Mouse (Mus musculus): ENCODE measurements at regions not wholly inside any gene's neighbourhood (a gene's known extent, or its start where the extent isn't known, plus 50 kb on each side); places are given as distances from the start of the nearest gene placed in this dataset.

DNA sequence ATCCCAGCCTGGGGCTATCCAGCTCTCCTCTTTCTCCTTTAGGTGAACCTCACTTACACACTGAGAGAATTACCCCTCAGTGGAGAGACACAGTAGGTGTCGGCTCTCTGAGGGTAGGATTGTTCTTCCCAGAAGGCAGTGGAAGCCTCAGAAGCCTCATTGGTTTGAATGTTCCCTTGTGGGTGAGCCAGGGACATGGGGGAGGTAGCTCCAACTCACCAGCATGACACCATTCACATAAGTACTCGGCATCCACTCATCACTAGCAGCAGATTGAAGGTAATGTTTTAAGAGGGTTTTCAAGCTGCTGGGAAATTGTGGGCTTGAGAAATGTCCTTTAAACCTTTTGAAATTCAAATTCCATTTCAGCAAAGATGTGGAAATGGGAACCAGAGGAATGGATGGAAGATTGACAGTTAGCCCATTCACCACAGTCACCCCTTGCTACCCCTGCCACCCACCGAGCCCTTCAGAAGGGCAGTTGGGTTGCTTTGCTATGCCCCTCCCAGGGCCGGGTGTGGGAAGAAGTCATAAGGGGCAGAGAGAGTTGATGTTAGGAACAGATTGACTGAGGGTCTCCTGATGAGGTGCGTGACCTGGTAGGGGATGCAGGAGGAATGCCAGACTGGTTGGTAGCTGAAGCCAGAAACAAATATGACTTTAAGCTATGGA is 310.0 kb upstream of the Epha4 start:
- CTCF ChIA-PET, result no interaction called here
- POLR2A ChIA-PET, result interaction anchor here in 1 of 4 experiments (0.6 kb wide), 1 partner anchor 1121 kb away, joined by 3 read pairs; no protein-coding TSS in a partner anchor

DNA sequence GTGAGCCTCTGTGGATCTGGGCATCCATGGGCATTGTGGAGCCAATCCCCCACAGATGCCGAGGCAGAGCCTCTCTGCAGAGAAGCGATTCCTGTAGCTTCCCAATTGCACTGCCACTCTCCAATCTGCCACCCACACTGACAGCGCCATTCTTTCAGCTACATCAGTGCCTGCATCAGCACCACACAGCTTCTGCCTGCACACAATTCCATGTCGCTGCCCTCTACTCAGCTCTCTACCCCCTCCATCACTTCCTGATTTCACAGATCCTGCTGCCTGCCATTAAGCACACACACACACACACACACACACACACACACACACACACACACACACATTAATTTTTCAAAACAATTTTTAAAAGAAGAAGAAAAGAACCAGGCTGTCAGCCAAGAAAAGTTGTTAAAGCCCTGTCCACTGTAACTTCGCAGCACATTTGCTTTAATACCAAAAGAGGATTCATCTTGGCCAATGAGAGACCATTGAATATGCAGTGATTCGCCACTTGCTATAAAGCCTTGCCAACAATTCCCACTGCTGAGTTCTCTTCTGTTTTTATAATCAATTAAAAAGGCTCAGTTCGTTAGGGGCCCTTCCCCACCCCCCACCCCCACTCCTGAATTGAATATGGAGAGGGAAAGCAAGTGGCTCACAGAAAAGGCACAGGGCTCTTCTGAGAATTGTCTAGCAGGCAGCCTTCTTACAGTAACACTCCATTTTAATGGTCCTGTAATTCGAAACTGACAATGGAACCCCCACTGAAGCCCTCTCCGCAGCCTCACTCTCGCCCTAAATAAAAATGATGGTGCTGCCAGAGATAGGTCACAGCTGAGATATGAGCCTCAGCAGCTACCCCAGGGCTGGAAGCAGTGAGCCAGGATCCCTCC is 309.2 kb upstream of the Epha4 start:
- ChIA-PET CTCF (interaction anchor here in 1 of 4 experiments (0.6 kb wide), 1 partner anchor 21 kb away, joined by 4 read pairs; no protein-coding TSS in a partner anchor), POLR2A (no interaction called here)

DNA sequence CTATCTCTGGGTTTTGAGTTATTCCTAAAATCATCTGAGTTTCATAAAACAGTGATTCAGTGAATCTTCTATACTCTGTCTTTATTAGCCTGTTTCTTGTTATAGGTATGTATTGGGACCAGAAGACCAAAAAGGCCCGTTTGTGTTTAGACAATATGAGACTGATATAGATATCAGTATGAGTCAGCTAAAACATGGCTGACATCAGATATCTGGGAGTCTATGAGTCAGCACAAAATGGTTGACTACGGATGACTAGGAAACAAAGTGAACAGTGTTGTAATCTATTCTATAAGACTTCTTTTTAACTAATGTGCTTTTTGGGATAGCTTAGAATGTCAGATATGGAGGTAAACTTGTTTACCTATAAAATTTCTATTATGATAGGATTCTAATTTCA is 305.2 kb upstream of the Epha4 start:
- ChIA-PET CTCF (no interaction called here), POLR2A (no interaction called here)

DNA sequence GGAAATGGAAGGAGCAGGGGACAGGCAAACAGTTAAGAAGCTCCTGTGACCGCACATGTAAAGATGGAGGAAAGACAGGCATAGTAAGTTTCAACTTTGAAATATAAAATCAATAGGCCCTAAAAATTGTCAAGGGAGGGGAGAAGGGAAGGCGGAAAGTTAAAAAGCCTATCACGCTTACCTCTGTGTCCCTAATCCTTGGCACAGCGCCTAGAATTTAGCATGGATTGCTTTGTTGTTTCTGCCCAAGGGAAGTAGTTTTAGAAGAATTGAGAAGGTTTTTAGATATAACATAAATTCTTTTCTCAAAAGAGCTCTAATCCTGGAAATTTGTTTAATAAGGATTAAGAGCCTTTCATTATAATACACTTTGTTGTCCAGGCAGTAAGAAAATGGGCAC is 300.6 kb upstream of the Epha4 start:
- POLR2A ChIA-PET, result no interaction called here
- CTCF ChIA-PET, result no interaction called here

DNA sequence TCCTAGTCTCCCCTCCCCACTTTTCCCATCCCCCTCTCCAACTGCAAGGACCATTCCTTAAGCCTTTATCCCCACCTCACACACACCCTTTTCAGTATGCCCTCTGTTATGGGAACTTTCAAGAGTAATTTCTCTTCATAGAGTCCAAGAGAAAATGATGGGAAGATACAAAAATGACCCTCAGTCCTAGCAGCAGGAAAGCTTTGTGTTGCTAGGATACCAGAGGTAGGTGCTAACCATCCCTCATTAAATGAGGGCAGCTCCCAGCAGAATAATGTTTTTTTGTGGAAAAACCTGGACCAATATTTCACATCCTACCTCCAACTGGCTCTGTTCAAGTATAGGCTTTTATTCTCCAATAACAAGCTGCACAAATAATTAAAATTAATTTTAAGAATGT is 296.7 kb upstream of the Epha4 start:
- CTCF ChIA-PET, result interaction anchor here in 1 of 4 experiments (0.7 kb wide), 1 partner anchor 747 kb away, joined by 8 read pairs; no protein-coding TSS in a partner anchor
- POLR2A ChIA-PET, result no interaction called here

DNA sequence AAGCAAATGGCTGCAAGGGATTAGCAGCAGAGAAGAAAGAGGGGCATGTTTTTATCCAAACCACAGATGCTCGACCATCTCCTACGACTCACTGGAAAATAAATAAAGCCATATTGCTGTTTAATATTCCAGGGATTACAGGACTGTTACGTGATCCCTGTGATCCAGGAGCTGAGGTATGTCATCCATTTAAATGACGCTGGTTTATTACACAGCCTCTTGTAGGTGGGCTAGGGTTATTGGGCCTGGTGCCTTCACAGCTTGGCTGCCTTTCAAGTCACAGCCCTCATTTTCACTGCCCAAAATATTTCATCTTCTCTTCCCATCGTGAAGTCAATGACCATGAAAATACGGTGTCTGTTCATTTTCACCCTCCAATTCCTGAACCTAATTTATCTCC is 276.1 kb upstream of the Epha4 start:
- POLR2A ChIA-PET, result no interaction called here
- CTCF ChIA-PET, result no interaction called here

DNA sequence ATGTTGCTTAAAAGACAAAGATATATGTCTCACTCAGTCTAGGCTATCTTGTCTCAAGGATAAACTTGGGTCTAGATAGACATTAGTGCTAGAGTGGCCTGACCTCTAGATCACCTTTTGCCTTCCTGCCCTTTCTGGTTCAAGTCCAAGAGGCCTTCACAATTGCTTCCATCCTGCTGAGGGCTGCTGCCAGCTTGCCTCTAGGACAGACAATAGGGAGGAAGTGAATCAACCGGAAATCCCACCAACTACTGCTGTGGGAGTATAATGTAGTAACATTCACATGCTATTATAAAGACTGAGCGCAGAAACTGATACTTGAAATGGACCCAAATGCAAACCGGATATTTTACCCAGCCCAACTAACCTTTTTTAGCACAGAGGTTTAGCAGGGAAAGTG is 239.4 kb upstream of the Epha4 start:
- POLR2A ChIA-PET, result no interaction called here
- CTCF ChIA-PET, result no interaction called here

DNA sequence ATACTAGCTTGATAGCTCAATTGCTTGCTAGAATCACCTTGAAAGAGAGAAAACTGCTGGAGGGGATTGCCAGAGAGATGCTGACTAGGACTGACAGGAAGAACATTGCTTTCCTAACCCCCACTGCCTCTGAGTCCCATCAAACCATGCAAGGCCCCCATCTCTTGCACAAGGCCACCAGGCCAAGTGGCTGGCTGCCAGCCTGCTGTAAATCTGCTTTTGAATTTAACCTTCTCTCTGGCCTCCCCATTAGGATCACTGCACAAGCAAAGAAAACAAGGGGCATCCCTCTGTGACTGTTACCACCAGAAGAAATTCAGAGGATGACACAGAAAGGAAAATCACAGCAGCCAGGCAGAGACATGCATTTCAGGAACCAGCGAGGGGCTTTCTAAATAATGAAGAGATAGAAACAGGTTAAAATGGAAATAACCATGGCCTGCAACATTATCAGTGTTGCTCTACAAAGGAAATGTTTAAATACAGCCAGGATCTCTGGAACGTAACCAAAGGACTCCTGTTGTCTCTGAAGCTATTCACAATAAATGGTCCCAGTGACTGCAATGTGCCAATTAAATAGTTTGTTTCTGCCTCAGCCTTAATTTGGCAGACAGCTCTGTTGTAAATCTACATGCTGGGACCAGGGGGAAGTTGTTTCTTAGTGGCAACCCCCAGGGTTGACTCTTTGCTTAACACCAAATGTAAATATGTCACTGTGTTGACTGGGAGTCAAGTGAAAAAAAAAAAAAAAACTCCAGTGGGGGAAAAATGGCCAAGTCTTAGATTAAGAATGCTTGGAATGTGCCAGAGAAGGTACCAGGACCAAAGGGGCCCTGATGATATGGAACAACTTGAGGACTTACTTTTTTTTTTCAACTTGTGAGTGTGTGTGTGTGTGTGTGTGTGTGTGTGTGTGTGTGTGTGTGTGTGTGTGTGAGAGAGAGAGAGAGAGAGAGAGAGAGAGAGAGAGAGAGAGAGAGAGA is 233.9 kb upstream of the Epha4 start:
- ChIA-PET CTCF (no interaction called here), POLR2A (no interaction called here)

DNA sequence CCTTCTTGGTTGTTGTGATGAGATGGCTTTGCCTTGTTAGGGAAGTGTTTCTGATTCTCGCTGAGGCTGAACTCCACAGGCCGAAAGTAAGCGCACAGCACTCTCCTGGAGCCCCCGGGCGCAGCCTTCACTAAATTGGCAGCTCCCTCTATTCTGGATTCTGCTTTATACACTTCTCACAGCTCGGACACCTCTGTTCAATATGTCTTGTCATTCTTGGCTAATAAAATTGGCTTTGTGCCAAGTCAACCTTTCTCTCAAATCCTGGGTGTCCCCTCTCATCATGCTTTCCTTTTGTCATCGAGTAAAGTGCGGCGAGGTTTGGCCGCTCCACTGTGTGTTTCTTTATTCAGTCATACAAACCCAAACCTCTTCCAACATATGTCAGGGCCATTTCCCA is 217.2 kb upstream of the Epha4 start:
- CTCF ChIA-PET, result no interaction called here
- POLR2A ChIA-PET, result no interaction called here

DNA sequence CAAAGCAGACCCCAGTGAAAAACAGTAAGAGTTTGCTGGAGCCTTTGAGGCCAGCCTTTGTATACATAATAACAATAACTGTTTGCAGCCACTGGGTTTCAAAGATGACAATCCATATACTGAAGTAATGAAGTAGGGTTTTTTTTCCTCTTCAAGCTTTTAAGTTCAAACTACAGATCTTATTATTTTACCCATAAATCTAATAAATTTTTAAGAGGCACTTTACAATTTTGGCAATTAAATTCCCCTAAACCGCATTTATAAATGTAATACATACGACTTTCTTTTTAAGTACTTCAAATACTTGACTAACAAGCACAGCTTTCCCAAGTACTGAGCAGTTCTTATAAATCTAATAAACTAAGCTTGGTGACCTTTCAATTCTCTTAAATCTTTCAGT is 212.7 kb upstream of the Epha4 start:
- POLR2A ChIA-PET, result no interaction called here
- CTCF ChIA-PET, result no interaction called here

DNA sequence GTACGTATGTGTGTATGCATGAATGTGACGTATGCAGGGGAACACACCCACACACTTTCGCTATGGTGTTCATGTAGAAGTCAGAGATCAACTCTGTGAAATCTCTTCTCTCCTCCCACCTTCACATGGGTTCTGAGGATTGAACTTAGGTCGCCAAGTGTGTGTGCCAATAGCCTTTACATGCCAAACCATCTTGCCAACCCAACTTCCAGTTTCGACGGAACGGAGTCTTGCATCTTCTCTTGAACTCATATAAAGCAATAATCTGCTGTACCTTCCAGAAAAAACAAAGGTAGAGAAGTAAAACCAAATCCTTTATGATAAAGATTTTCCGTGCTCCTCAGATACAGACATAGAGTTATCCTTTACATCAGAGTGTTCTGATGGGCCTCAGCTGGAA is 208.4 kb upstream of the Epha4 start:
- POLR2A ChIA-PET, result no interaction called here
- CTCF ChIA-PET, result no interaction called here

DNA sequence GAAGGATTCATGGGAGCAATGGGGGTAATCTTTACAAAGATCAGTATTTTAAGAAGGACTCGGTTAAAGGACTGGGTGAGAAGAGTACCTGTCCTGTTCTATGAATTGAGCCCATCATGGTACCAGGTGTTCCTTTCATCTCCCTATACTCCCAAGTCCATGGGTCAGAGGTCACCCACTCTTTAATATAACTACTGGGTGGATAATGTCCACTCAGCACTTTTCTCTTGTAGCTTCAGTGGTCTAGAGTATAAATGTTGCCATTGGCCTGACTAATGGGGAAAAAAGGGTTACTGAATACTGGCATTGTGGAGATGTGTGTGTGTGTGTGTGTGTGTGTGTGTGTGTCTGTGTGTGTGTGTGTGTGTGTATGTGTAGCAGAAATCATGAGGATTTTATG is 206.0 kb upstream of the Epha4 start:
- POLR2A ChIA-PET, result no interaction called here
- CTCF ChIA-PET, result no interaction called here

DNA sequence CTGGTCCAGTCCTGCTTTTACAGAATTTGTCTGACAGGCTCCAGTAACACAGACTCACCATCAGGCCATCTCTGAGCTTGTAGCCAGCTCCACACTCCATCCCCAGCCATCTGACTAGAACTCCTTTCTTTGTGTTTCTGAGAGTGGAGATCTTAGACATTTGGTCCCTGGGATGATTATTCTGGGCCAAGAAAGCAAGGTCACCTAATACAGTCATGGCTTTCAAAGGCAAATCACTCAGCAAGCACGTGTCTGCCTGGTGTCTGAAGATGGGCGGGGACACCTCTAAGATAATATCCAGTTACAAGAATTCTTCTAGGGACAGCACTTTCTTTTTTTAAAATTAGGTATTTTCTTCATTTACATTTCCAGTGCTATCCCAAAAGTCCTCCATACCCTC is 198.1 kb upstream of the Epha4 start:
- ChIA-PET CTCF (no interaction called here), POLR2A (no interaction called here)

DNA sequence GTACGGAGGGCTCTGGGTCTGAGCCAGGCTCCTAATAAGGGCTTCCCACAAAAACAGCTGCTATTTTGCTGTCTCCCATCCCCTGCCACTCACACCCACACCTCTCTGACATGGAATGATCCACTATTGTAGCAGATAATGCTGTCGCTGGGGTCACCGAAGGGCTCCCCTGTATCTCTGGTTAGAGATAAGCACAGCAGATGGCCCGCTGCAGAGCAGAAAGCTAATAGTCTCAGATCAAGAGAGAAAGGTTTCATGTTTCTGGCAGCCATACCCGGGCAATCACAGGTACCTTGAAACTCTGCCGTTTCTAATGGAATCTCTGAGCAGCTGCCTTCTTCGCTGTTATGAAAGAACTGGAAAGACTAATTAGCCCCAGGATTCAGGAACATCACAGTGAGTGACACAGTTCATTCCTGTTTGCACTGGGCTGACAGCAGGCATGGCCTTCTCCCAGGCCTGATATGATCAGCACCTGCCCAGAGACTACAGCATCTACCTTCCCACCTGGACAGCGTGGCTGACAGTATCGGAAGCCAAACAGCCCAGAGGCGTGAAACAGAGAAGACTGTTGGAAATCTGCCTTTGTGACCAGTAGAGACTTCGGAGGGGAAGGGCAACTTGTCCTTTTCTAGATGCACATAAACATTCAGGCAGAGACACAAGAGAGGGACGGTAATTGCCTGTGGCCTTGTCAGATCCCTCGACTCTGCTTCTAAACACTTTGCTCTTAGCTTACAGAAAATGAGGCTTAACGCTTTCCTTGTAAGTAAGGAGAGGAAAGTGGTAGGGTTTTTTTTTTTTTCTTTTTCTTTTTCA is 193.5 kb upstream of the Epha4 start:
- ChIA-PET CTCF (no interaction called here), POLR2A (interaction anchor here in 2 of 4 experiments (0.5 to 0.7 kb wide), 2 partner anchors 164 to 653 kb away, joined by 3 read pairs; no protein-coding TSS in a partner anchor)

DNA sequence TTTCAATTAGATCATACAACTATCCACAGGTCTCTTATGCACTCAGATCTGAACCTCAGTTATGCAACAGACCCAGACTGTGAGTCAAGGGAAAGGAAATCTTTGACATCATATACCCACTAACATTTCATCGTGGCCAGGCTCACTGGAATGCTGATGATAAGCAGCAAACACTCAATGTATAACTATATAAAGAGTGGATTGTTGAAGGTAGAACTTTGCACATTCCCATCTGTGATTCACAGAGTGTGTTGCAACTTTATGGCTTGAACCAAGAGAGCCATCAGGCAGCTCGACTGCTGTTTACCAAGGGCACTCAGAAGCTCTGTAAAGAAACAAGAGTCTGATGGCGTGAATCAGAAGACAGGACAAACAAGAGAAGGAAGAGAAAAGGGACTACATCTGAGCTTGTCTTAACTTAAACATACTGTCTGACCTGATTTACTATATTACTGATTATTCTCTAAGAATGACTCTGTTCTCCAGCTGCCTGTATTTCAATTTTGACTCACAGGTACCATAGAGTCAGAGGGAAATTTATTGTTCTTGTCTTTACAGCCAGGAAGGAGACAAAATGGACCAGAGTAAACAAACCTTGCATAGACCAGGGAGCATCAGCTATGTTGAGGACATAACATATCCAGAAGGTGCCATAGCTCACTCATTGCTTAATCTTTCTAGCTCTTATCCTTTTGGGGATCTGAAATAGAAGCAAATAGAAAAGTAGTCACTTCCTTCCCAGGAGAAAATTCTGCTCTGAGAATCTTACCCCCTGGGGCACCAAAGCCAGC is 180.5 kb upstream of the Epha4 start:
- CTCF ChIA-PET, result no interaction called here
- POLR2A ChIA-PET, result no interaction called here

DNA sequence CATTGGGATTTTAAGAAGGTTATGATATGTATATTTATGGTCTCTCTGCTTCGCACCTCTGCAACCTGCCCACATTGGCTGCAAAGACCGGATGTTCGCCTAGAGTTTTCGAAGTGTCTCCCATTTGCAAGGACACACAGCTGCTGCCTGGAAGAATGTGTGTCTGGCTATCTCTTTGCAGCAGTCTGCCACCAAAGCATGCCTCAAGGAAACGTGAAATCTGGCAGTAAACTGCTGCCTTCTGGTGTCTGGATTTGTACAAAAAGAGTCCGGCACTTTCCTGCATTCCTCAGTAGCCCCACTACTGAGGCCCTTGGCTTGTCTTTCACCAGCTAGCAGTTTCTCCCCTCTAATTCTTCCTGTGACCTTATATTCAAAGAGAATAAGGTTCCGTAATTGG is 148.5 kb upstream of the Epha4 start:
- CTCF ChIA-PET, result interaction anchor here in 1 of 4 experiments (0.6 kb wide), 1 partner anchor 740 kb away, joined by 3 read pairs; no protein-coding TSS in a partner anchor
- POLR2A ChIA-PET, result no interaction called here

DNA sequence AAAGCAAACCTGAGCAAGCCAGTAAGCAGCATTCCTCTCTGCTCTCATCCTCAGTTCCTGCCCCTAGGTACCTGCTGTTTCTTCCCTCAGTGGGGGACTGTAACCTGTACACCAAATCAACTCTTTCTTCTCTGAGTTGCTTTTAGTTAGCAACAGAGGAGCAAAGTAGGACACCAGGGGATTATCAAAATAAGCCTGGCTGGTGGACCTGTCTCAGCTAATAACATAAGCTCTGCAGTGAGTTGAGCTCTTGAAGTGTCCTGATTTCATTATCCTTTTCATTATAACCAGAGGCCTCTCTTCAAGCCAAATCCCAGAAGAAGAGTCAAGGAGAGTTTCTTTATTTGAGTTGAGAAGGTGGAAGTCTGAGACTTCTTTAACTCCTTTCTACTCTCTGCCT is 145.5 kb upstream of the Epha4 start:
- POLR2A ChIA-PET, result no interaction called here
- CTCF ChIA-PET, result no interaction called here

DNA sequence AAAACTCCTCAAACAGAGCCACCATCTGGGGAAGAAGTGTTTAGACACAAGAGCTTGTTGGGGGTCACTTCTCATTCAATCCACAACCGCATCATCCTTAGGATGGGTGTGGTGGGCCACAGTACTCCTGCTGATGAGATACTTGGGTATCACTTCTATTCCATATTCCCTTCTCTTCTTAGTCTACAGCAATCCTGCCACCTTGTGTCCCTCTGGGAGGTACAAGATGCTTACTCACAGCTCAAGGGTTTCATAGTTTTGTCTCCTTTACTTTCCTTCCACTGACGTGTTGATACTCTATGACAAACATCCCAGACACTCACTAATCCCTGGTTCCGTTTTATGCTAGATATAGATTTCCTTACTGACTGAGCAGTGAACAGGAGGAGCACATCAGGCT is 122.1 kb upstream of the Epha4 start:
- POLR2A ChIA-PET, result no interaction called here
- CTCF ChIA-PET, result interaction anchor here in 1 of 4 experiments (0.6 kb wide), 1 partner anchor 151 kb away, joined by 3 read pairs; no protein-coding TSS in a partner anchor
